Comparison of ENCODE assay signal across 7 mouse cellular contexts in the genomic region with DNA sequence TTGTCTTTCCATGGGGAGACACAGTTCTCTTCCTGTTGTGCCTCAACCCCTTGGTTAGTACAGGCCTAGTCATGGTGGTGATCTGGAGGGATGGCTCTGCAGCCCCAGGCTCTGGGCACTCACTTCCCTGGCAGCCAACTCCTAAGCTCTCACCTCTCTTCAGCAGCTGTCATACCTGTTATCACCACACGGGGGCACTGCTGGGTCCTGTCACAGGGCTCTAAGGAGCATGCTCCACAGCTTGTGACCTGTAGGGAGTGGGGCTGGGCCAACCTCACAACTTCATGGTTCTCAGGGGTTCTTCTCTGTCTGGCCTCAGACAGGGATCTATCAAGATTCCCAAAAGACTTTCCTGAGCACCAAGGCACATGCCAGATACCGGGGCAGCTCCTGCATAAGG. TPM values are rescaled to one million over a fixed set of nuclear protein-coding genes. Genes with fewer than 3 reads are reported as not detected.
DNase-seq lines count a peak whose midpoint lies in the region; TF ChIP-seq lines count a peak whose summit lies in the region.

No protein-coding gene starts in this region.

- H3K27me3 ChIP-seq in spleen, adult 2 months (ENCODE audit: control insufficient read depth, insufficient read depth, low read length), result no peaks in the 10 kb centered on the region

- 32% methylated on average over 2 of the region's 2 CpGs for WGBS in spleen, adult 2 months

- H3K4me1 ChIP-seq in spleen, adult 2 months (ENCODE audit: control insufficient read depth, insufficient read depth, insufficient read length), result peaks cover 6% of the 10 kb centered on the region; the same call in 1 of the 2 replicates

- DNase-seq in CD4-positive helper T cell, adult 2 months (ENCODE audit: low read depth, low spot score), result peak; percentile 82
- peak; percentile 59 for DNase-seq in MEL-GATA-1-ER (ENCODE audit: extremely low read depth, low read depth)
- DNase-seq in cerebellum, adult 9-11 months, result peak; percentile 79
- DNase-seq in gastrocnemius, postnatal 25 days, result peak; percentile 51
- DNase-seq in layer of hippocampus, adult 8-10 months (ENCODE audit: low spot score in 2 of 2), result peak; percentile 63 to 88
- DNase-seq in lung, postnatal 36 days, result peak; percentile 90
- peak; percentile 61 to 74 for DNase-seq in spleen, adult 2 months (ENCODE audit: low read depth in 1 of 2, low spot score in 2 of 2)

- TF ChIP-seq POLR2A in spleen, adult 2 months (IDR thresholded peaks at IDR 0.05; ENCODE audit: low read depth, low read length), result no peak

- H3K4me3 ChIP-seq in spleen, adult 2 months (ENCODE audit: extremely low read depth, insufficient read depth, insufficient read length), result no peak overlapping the region

- H3K36me3 ChIP-seq in spleen, adult 2 months (ENCODE audit: control insufficient read depth, insufficient read depth, low read length), result no peaks in the 10 kb centered on the region

- TF ChIP-seq CTCF in spleen, adult 2 months (IDR thresholded peaks at IDR 0.05; ENCODE audit: extremely low read depth, insufficient read depth, insufficient read length, insufficient replicate concordance), result peak; percentile 86; the same call in 1 of the 2 replicates

- H3K27ac ChIP-seq in spleen, adult 2 months (ENCODE audit: insufficient read depth, low read length), result no peak overlapping the region

RNA-seq across cellular contexts. Expression of a gene that starts 3.8 kb away (rescaled TPM):
- total RNA-seq in gastrocnemius, postnatal 25 days (2021), result not detected
- under 1 TPM in 3 of 4 experiments, not detected in 1; 0.13 to 0.41 (median 0.23) TPM for total RNA-seq in layer of hippocampus, adult 8-10 months (2022)
- polyA plus RNA-seq in spleen, adult 2 months (2012; rRNA removed), result 0.09 and 0.13 TPM in 2 replicates

RNA-seq across cellular contexts. Expression of a gene that starts 4.6 kb away (rescaled TPM):
- 1 to 10 TPM; 2.9 to 3.9 TPM for total RNA-seq in gastrocnemius, postnatal 25 days (2021)
- total RNA-seq in layer of hippocampus, adult 8-10 months (2022), result 10 to 100 TPM; 51.7 to 56.8 (median 54.0) TPM
- polyA plus RNA-seq in spleen, adult 2 months (2012; rRNA removed), result 25.9 and 37.9 TPM in 2 replicates

RNA-seq across cellular contexts. Expression of a gene that starts 4.9 kb away (rescaled TPM):
- 1 to 10 TPM in 1 of 2 experiments, under 1 TPM in 1; 0.33 to 1.2 TPM for total RNA-seq in gastrocnemius, postnatal 25 days (2021)
- total RNA-seq in layer of hippocampus, adult 8-10 months (2022), result 1 to 10 TPM; 1.3 to 4.9 (median 2.0) TPM
- polyA plus RNA-seq in spleen, adult 2 months (2012; rRNA removed), result 10.6 and 13.0 TPM in 2 replicates

RNA-seq across cellular contexts. Expression of a gene that starts 15.1 kb away (rescaled TPM):
- total RNA-seq in gastrocnemius, postnatal 25 days (2021), result not detected
- total RNA-seq in layer of hippocampus, adult 8-10 months (2022), result 100 to 1,000 TPM; 115 to 135 (median 117) TPM
- polyA plus RNA-seq in spleen, adult 2 months (2012; rRNA removed), result 0.16 TPM in 1 of 2 replicates, not detected in the other

RNA-seq across cellular contexts. Expression of a gene that starts 22.1 kb away (rescaled TPM):
- under 1 TPM; 0.43 to 0.62 TPM for total RNA-seq in gastrocnemius, postnatal 25 days (2021)
- 1 to 10 TPM in 2 of 4 experiments, under 1 TPM in 2; 0.21 to 1.8 (median 0.92) TPM for total RNA-seq in layer of hippocampus, adult 8-10 months (2022)
- 3.1 and 6.8 TPM in 2 replicates for polyA plus RNA-seq in spleen, adult 2 months (2012; rRNA removed)

Comparison
In these comparisons a context has a peak if more than half of its experiments do, and no peak if none do; other contexts are left out.
1. RNA of a gene that starts 4.6 kb away (total RNA-seq): 51.7 to 56.8 TPM in layer of hippocampus, adult 8-10 months; 2.9 to 3.9 TPM in gastrocnemius, postnatal 25 days; every median in the first group is over 10 times any median in the second.
2. Peak in every context shown above with its lines, with median percentiles within 50 percentile points of each other: DNase-seq.